Mouse (Mus musculus): ENCODE measurements around the gene Mllt6. TPM values are rescaled to one million over a fixed set of nuclear protein-coding genes. Genes with fewer than 3 reads are reported as not detected.

The Mllt6 gene
- 5.0 TPM in 2 replicates for polyA plus RNA-seq (2014; fragmentation: Nextera tagmentation; extraction: Ambion mirVana)

- Histone ChIP-seq H3K9ac (peak within 1 kb of the TSS; percentile 87), H3K27me3 (ENCODE audit: control insufficient read depth, insufficient read depth, low read length) (peaks cover 19% of the 10 kb centered on the region), H3K27ac (peak within 1 kb of the TSS; percentile 82), H3K4me1 (replicated peaks; ENCODE audit: control insufficient read depth, insufficient read depth, low read length) (peaks cover 27% of the 10 kb centered on the region), H3K36me3 (replicated peaks; ENCODE audit: control insufficient read depth, insufficient read depth) (peaks cover 10% of the 10 kb centered on the region), H3K4me3 (replicated peaks; ENCODE audit: low read length) (peak within 1 kb of the TSS; percentile 91), H3K4me2 (replicated peaks) (peak within 1 kb of the TSS; percentile 72), H3K9me3 (ENCODE audit: control insufficient read depth, low read length) (no peaks in the 10 kb centered on the region)
- DNase-seq (ENCODE audit: low spot score) (peak; percentile 87), ATAC-seq (ENCODE audit: low FRiP score) (peak; percentile 61)
- WGBS, result 0% methylated on average over 15 of the region's 76 CpGs
Observed at GRCm38 (mm10) chr11:97662893-97663527, at the start of gene Mllt6. Gene Mllt6 (plus strand): TSS chr11:97663414.

GRCm38 (mm10) chr11:97615276-97615675 lies 47.9 kb upstream of the Mllt6 start:
- DNase-seq (ENCODE audit: low spot score) (no peak), ATAC-seq (ENCODE audit: low FRiP score) (no peak)
- Histone ChIP-seq H3K27ac (no peak overlapping the region), H3K4me1 (replicated peaks; ENCODE audit: control insufficient read depth, insufficient read depth, low read length) (no peaks in the 10 kb centered on the region), H3K4me2 (replicated peaks) (no peak overlapping the region), H3K27me3 (ENCODE audit: control insufficient read depth, insufficient read depth, low read length) (peaks cover 4% of the 10 kb centered on the region), H3K9me3 (ENCODE audit: control insufficient read depth, low read length) (no peaks in the 10 kb centered on the region), H3K4me3 (replicated peaks; ENCODE audit: low read length) (no peak overlapping the region), H3K36me3 (replicated peaks; ENCODE audit: control insufficient read depth, insufficient read depth) (no peaks in the 10 kb centered on the region), H3K9ac (no peak overlapping the region)
- WGBS, result 85% methylated on average over 4 of the region's 4 CpGs

- Histone ChIP-seq H3K4me3 (replicated peaks; ENCODE audit: low read length) (no peak overlapping the region), H3K9me3 (ENCODE audit: control insufficient read depth, low read length) (no peaks in the 10 kb centered on the region), H3K27ac (no peak overlapping the region), H3K4me1 (replicated peaks; ENCODE audit: control insufficient read depth, insufficient read depth, low read length) (no peaks in the 10 kb centered on the region), H3K4me2 (replicated peaks) (no peak overlapping the region), H3K36me3 (replicated peaks; ENCODE audit: control insufficient read depth, insufficient read depth) (no peaks in the 10 kb centered on the region), H3K27me3 (ENCODE audit: control insufficient read depth, insufficient read depth, low read length) (peaks cover 8% of the 10 kb centered on the region), H3K9ac (no peak overlapping the region)
- DNase-seq (ENCODE audit: low spot score) (no peak), ATAC-seq (ENCODE audit: low FRiP score) (no peak)
- WGBS, result 62% methylated on average over 11 of the region's 11 CpGs
Observed at GRCm38 (mm10) chr11:97618368-97618767, 44.8 kb upstream of the Mllt6 start.

GRCm38 (mm10) chr11:97619391-97619795 lies 43.8 kb upstream of the Mllt6 start:
- peaks cover 14% of the 10 kb centered on the region for H3K27me3 ChIP-seq (ENCODE audit: control insufficient read depth, insufficient read depth, low read length)
- no peaks in the 10 kb centered on the region for H3K36me3 ChIP-seq (replicated peaks; ENCODE audit: control insufficient read depth, insufficient read depth)
- no peak overlapping the region for H3K9ac ChIP-seq
- no peak overlapping the region for H3K4me2 ChIP-seq (replicated peaks)
- no peaks in the 10 kb centered on the region for H3K4me1 ChIP-seq (replicated peaks; ENCODE audit: control insufficient read depth, insufficient read depth, low read length)
- 29% methylated on average over 5 of the region's 5 CpGs for WGBS
- no peak overlapping the region for H3K4me3 ChIP-seq (replicated peaks; ENCODE audit: low read length)
- ATAC-seq (ENCODE audit: low FRiP score) (peak; percentile 31; the same call in 1 of the 2 replicates), DNase-seq (ENCODE audit: low spot score) (peak; percentile 69)
- H3K27ac ChIP-seq, result no peak overlapping the region
- no peaks in the 10 kb centered on the region for H3K9me3 ChIP-seq (ENCODE audit: control insufficient read depth, low read length)

GRCm38 (mm10) chr11:97622440-97622839 lies 40.8 kb upstream of the Mllt6 start:
- H3K27me3 ChIP-seq (ENCODE audit: control insufficient read depth, insufficient read depth, low read length), result peaks cover 35% of the 10 kb centered on the region
- H3K4me2 ChIP-seq (replicated peaks), result no peak overlapping the region
- ATAC-seq (ENCODE audit: low FRiP score), result no peak
- H3K9ac ChIP-seq, result no peak overlapping the region
- H3K4me1 ChIP-seq (replicated peaks; ENCODE audit: control insufficient read depth, insufficient read depth, low read length), result peaks cover 2% of the 10 kb centered on the region
- no peak overlapping the region for H3K27ac ChIP-seq
- H3K36me3 ChIP-seq (replicated peaks; ENCODE audit: control insufficient read depth, insufficient read depth), result no peaks in the 10 kb centered on the region
- WGBS, result 3% methylated on average over 6 of the region's 6 CpGs
- no peaks in the 10 kb centered on the region for H3K9me3 ChIP-seq (ENCODE audit: control insufficient read depth, low read length)
- peak; percentile 86 for DNase-seq (ENCODE audit: low spot score)
- no peak overlapping the region for H3K4me3 ChIP-seq (replicated peaks; ENCODE audit: low read length)

GRCm38 (mm10) chr11:97623166-97623565 lies 40.0 kb upstream of the Mllt6 start:
- Histone ChIP-seq H3K4me3 (replicated peaks; ENCODE audit: low read length) (no peak overlapping the region), H3K36me3 (replicated peaks; ENCODE audit: control insufficient read depth, insufficient read depth) (no peaks in the 10 kb centered on the region), H3K9ac (no peak overlapping the region), H3K4me1 (replicated peaks; ENCODE audit: control insufficient read depth, insufficient read depth, low read length) (peaks cover 5% of the 10 kb centered on the region), H3K27me3 (ENCODE audit: control insufficient read depth, insufficient read depth, low read length) (peaks cover 43% of the 10 kb centered on the region), H3K27ac (no peak overlapping the region), H3K9me3 (ENCODE audit: control insufficient read depth, low read length) (no peaks in the 10 kb centered on the region), H3K4me2 (replicated peaks) (no peak overlapping the region)
- 69% methylated on average over 9 of the region's 9 CpGs for WGBS
- ATAC-seq (ENCODE audit: low FRiP score), result no peak
- DNase-seq (ENCODE audit: low spot score), result no peak

- DNase-seq (ENCODE audit: low spot score), result no peak
- WGBS, result 80% methylated on average over 5 of the region's 5 CpGs
- Histone ChIP-seq H3K9ac (no peak overlapping the region), H3K27ac (no peak overlapping the region), H3K27me3 (ENCODE audit: control insufficient read depth, insufficient read depth, low read length) (peaks cover 62% of the 10 kb centered on the region), H3K4me2 (replicated peaks) (no peak overlapping the region), H3K4me3 (replicated peaks; ENCODE audit: low read length) (no peak overlapping the region), H3K9me3 (ENCODE audit: control insufficient read depth, low read length) (no peaks in the 10 kb centered on the region), H3K4me1 (replicated peaks; ENCODE audit: control insufficient read depth, insufficient read depth, low read length) (peaks cover 5% of the 10 kb centered on the region), H3K36me3 (replicated peaks; ENCODE audit: control insufficient read depth, insufficient read depth) (no peaks in the 10 kb centered on the region)
- no peak for ATAC-seq (ENCODE audit: low FRiP score)
Observed at GRCm38 (mm10) chr11:97625551-97625950, 37.7 kb upstream of the Mllt6 start.

- Histone ChIP-seq H3K27ac (no peak overlapping the region), H3K9me3 (ENCODE audit: control insufficient read depth, low read length) (no peaks in the 10 kb centered on the region), H3K4me3 (replicated peaks; ENCODE audit: low read length) (no peak overlapping the region), H3K27me3 (ENCODE audit: control insufficient read depth, insufficient read depth, low read length) (peaks cover 70% of the 10 kb centered on the region), H3K36me3 (replicated peaks; ENCODE audit: control insufficient read depth, insufficient read depth) (no peaks in the 10 kb centered on the region), H3K4me2 (replicated peaks) (no peak overlapping the region), H3K4me1 (replicated peaks; ENCODE audit: control insufficient read depth, insufficient read depth, low read length) (peaks cover 5% of the 10 kb centered on the region), H3K9ac (no peak overlapping the region)
- no peak for DNase-seq (ENCODE audit: low spot score)
- no peak for ATAC-seq (ENCODE audit: low FRiP score)
- WGBS, result 8% methylated on average over 12 of the region's 13 CpGs
Observed at GRCm38 (mm10) chr11:97626431-97626830, 36.8 kb upstream of the Mllt6 start.

- no peak for DNase-seq (ENCODE audit: low spot score)
- no peak for ATAC-seq (ENCODE audit: low FRiP score)
- Histone ChIP-seq H3K9me3 (ENCODE audit: control insufficient read depth, low read length) (no peaks in the 10 kb centered on the region), H3K4me3 (replicated peaks; ENCODE audit: low read length) (no peak overlapping the region), H3K4me1 (replicated peaks; ENCODE audit: control insufficient read depth, insufficient read depth, low read length) (peaks cover 5% of the 10 kb centered on the region), H3K27ac (no peak overlapping the region), H3K36me3 (replicated peaks; ENCODE audit: control insufficient read depth, insufficient read depth) (no peaks in the 10 kb centered on the region), H3K27me3 (ENCODE audit: control insufficient read depth, insufficient read depth, low read length) (peaks cover 75% of the 10 kb centered on the region), H3K4me2 (replicated peaks) (no peak overlapping the region), H3K9ac (no peak overlapping the region)
- 11% methylated on average over 10 of the region's 10 CpGs for WGBS
Observed at GRCm38 (mm10) chr11:97626850-97627249, 36.4 kb upstream of the Mllt6 start.

Data from hindbrain, embryonic 14.5 days (tissue).